Mouse (Mus musculus) C2C12 (cell line): ENCODE measurements around the gene Zap70.

ENCODE experiments used
- CEBPB ChIP-seq: IDR thresholded peaks from one replicate; pipeline ENCODE4 v1.6.1; 2011; ENCODE audit warnings: low read depth, mild to moderate bottlenecking, control low read depth, moderate library complexity
- CTCF ChIP-seq: IDR thresholded peaks from one replicate; pipeline ENCODE4 v1.5.1; 2011; ENCODE audit not compliant: control insufficient read depth, insufficient read depth, insufficient read length
- FOSL1 ChIP-seq: IDR thresholded peaks from one replicate; pipeline ENCODE4 v1.8.0; 2011; ENCODE audit warnings: mild to moderate bottlenecking, low read length; ENCODE audit not compliant: poor library complexity, insufficient read depth, severe bottlenecking
- MAX ChIP-seq: IDR thresholded peaks from one replicate; pipeline ENCODE4 v1.6.1; 2011; ENCODE audit warnings: mild to moderate bottlenecking, control low read depth
- MYOD1 ChIP-seq: IDR thresholded peaks from one replicate; pipeline ENCODE4 v1.6.1; 2011; ENCODE audit warnings: low read depth; ENCODE audit not compliant: control insufficient read depth, insufficient read length
- MYOG ChIP-seq: IDR thresholded peaks from one replicate; pipeline ENCODE4 v1.6.1; 2011; ENCODE audit not compliant: control insufficient read depth, insufficient read length; ENCODE audit errors: extremely low read depth
- USF1 ChIP-seq: IDR thresholded peaks from one replicate; pipeline ENCODE4 v1.6.1; 2011; ENCODE audit warnings: low read depth, mild to moderate bottlenecking, control low read depth, moderate library complexity

DNA sequence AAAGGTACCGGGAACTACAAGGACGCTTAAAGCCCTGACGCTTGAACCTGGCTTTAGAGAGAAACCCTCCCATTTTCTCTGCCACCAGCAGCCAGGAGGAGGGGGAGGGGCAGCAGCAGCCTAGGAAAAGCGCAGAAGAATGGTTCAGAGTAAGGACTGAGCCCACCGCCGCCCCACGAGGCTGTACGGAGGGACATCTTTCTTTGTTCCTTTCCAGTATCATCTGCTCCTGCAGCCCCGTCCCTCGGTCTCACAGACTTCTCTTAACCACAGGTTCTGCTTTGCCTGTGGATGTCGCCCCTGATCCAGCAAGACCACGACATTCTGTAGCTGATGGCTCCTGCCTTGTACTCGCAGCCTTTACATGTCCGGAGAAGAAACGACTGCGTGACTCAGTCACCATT lies 23.6 kb downstream of the Zap70 start:
- TF ChIP-seq CTCF (no peak), MAX (no peak), CEBPB (no peak), MYOD1 (no peak), USF1 (no peak), MYOG (no peak), FOSL1 (no peak)
